Mouse (Mus musculus) stomach, embryonic 16.5 days (tissue): ENCODE measurements around the gene Gm28363. TPM values are rescaled to one million over a fixed set of nuclear protein-coding genes. Genes with fewer than 3 reads are reported as not detected.
"Not testable (repeated sequence)": the region's sequence is repeated elsewhere in the genome, so short reads cannot be mapped to it uniquely, and the experiment has no call there.

Experiments
- ATAC-seq: fragments of 200-750 bp; cut with Nextera tagmentation; 2 replicates; pipeline ENCODE4 v1.8.0; 2017; ENCODE audit warnings: moderate number of reproducible peaks, moderate TSS enrichment; ENCODE audit not compliant: insufficient read depth, low FRiP score
- H3K27ac ChIP-seq: fragments of 300-500 bp; sonication (generic); 2 replicates; pipeline ENCODE4 v1.5.1; 2014; ENCODE audit warnings: low read length
- H3K27me3 ChIP-seq: fragments of 300-500 bp; sonication (generic); 2 replicates; pipeline ENCODE4 v1.6.1; 2014; ENCODE audit warnings: low read length, control low read depth, mixed read lengths; ENCODE audit not compliant: control insufficient read depth, insufficient read depth
- H3K36me3 ChIP-seq: fragments of 300-500 bp; sonication (generic); 2 replicates; pipeline ENCODE4 v1.6.1; 2014; ENCODE audit warnings: low read length; ENCODE audit not compliant: control insufficient read depth, insufficient read depth
- H3K4me1 ChIP-seq: fragments of 300-500 bp; sonication (generic); 2 replicates; pipeline ENCODE4 v1.6.1; 2014; ENCODE audit warnings: low read length, control low read depth, mixed read lengths; ENCODE audit not compliant: control insufficient read depth, insufficient read depth
- H3K4me2 ChIP-seq: fragments of 300-500 bp; sonication (generic); 2 replicates; pipeline ENCODE4 v1.6.1; 2014; ENCODE audit warnings: low read depth, low read length, mixed read lengths
- H3K4me3 ChIP-seq: fragments of 300-500 bp; sonication (generic); replicated peaks from 2 replicates; pipeline ENCODE4 v1.5.1; 2014; ENCODE audit warnings: mild to moderate bottlenecking, low read length
- H3K9ac ChIP-seq: fragments of 300-500 bp; sonication (generic); 2 replicates; pipeline ENCODE4 v1.6.1; 2014; ENCODE audit warnings: low read length
- H3K9me3 ChIP-seq: fragments of 300-500 bp; sonication (generic); replicated peaks from 2 replicates; pipeline ENCODE4 v1.6.1; 2016; ENCODE audit warnings: low read length, control low read depth; ENCODE audit not compliant: control insufficient read depth
- WGBS: fragments of 180-500 bp; shearing (Covaris S2); extraction: QIAGEN DNeasy Blood & Tissue Kit; methylation state at CpG from one replicate; pipeline ENCODE4 v1.1.7; 2014; 5-methylcytosine and 5-hydroxymethylcytosine counted together
- polyA plus RNA-seq: library from polyadenylated mRNA; unstranded; fragments of >200 nt; fragmentation: Nextera tagmentation; extraction: Ambion mirVana; gene quantifications from 2 replicates; pipeline ENCODE4 v1.2.1, GENCODE M21; 2015

The Gm28363 gene
- polyA plus RNA-seq, result not detected in 2 replicates

- not testable (repeated sequence) for H3K9me3 ChIP-seq, H3K4me3 ChIP-seq, H3K4me1 ChIP-seq, H3K4me2 ChIP-seq, H3K36me3 ChIP-seq, H3K27me3 ChIP-seq, H3K9ac ChIP-seq, ATAC-seq, H3K27ac ChIP-seq
- 59% methylated on average over 2 of the region's 2 CpGs for WGBS
These were observed at the start of gene Gm28363 for GRCm38 (mm10) chr1:117696831-117697230. Gene Gm28363 (plus strand): TSS chr1:117697131.

DNA sequence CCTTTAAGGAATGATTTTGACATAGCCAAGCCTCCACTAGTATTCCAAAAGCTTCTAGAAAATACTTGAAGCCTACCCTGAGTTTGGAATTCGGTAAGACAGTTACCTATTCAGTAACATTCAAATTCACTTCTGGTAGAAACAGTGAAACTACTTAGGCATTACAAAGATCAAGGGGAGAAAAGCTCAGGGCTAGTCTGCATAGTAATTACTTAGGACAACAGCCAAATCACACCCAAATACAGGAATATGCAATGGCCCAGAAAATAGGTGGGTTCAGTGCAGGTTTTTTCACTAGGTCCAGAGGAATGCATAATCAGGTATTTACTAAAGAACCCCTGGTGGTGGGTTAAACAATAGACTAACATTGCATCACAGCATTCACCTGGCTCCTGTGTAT is 46.7 kb upstream of the Gm28363 start:
- not testable (repeated sequence) for H3K9me3 ChIP-seq, H3K36me3 ChIP-seq, H3K27ac ChIP-seq, H3K4me1 ChIP-seq, H3K4me3 ChIP-seq, H3K27me3 ChIP-seq, H3K4me2 ChIP-seq, ATAC-seq, H3K9ac ChIP-seq
- WGBS, result 64% methylated on average over 1 of the region's 1 CpGs

Other genes starting within 250 kb of the Gm28363 start
- not detected in 2 replicates for gene B020011L13Rik, start 84.0 kb downstream of the Gm28363 start, polyA plus RNA-seq
- gene Gm28360, start 132.9 kb downstream of the Gm28363 start, polyA plus RNA-seq, result not detected in 2 replicates
- not detected in 2 replicates for gene Gm28168, start 230.9 kb downstream of the Gm28363 start, polyA plus RNA-seq